Mouse (Mus musculus): ENCODE data around the gene Rab44.

Rab44 gene

DNA sequence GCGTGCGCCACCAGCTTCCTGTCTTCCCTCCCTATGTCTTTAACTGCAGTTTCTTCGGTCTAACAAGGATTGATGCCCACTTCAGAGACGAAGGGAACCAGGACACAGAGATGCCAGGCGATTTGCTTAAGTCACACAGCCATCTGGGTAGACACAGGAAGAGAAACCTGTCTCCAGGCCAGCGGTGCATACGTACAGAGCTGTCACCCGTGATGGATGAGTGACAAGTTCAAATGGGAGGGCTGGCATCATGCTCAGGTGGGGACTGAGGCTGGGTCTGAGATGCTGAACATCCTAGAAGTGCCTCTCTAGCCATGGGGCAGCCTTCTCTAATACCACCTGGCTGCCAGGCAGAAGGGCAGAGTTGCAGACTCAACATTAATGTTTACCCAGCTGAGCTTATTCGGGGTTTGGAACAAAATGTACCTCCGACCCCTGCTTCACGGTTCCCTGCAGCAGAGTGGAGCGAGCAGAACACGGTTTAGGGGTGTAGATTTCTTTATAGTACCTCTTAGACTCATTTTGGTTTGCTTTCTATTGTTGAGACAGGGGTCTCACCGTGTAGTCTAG, 56.6 kb downstream of the Rab44 start:
- no peak for DNase-seq

DNA sequence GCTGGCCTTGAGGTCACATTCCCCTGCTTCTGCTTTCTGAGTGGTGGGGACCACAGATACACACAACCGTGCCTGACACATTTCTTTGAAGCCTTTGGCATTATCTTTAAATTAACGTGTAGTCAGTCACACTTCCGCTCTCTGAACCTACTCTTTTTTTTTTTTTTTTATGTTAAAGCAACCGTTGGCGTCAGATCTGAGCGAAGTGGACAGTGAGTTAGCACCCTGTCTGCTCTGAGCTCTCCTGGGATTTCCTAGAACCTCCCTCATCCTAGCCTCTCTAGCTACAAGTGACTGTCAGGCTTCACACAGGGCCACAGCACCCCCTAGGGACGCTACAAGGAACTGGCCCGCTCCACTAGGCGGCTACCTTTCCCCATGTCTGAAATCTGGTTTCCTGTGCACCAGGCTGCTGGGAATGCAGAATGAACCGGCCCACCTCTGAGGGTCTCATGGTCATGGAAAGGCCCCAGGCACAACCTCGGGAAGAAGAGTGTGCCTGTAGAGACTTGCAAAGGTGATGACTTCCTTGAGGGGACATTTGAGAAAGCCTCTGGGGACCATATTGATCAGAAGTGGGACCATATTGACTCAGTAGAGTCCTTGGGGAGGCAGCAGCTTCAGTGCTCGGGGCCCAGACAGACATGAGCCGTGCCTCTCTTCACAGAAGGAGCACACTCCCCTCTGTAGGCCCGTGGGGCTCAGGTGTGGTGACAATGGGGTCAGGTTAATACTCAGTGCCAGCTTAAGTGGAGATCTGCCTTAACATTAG, 57.2 kb downstream of the Rab44 start:
- peak; percentile 71 for DNase-seq

DNA sequence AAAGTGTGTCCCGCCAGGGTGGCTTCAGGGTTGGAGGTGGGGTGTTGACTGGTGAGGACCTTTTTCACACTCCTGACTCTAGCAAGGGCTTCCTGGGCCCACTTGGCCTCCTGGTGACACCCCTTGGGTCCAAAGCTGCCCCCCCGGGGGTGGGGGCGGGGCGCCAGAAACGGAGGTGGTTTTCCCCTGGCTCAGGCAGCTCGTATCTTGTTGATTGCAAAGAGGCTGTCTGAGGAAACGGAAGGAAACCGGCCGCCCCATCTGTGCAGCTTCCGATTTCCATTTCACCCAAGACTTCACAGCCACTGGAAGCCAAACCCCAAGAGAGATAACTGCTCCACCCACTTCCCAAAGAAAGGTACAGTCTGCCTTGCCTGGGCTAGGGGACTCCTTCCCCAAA, 58.1 kb downstream of the Rab44 start:
- DNase-seq = no peak

DNA sequence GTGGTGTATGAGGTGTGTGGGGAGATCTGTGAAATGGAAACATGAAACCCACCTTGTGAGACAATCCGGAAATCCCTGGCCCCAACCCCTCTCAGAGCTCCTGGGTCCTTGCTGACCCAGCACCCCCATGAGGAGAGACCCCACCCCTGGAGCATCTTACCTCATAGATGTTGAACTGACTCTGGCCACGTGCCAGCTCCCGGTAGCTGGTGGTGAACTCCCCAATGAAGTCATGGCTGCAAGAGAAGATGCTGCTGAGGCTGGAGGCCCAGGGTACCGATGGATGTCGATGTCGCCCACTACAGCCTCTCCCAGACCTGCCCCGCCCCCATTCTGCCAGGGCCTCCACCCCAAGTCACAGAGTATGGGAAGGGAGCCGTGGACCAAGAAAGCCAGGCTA, 59.2 kb downstream of the Rab44 start:
- DNase-seq = no peak

DNA sequence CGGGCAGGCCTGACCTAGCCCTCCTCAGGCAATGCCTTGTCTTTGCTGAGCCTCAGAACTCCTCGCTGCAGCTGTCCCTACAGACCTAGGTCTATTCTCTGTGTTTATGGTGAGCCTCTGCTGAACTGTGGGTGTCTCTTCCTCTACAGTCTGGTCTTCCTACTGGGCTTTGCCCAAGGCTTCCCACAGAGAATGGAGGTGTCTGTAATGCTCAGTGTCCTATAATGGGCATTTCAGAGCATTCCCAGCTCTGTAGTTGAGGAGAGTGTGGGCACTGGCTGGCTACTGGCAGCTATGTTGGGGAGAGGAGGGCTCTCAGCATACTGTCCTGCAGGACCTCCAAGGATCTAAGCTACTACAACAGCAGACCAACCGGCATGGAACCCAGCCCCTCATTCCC, 61.7 kb downstream of the Rab44 start:
- DNase-seq = no peak

DNA sequence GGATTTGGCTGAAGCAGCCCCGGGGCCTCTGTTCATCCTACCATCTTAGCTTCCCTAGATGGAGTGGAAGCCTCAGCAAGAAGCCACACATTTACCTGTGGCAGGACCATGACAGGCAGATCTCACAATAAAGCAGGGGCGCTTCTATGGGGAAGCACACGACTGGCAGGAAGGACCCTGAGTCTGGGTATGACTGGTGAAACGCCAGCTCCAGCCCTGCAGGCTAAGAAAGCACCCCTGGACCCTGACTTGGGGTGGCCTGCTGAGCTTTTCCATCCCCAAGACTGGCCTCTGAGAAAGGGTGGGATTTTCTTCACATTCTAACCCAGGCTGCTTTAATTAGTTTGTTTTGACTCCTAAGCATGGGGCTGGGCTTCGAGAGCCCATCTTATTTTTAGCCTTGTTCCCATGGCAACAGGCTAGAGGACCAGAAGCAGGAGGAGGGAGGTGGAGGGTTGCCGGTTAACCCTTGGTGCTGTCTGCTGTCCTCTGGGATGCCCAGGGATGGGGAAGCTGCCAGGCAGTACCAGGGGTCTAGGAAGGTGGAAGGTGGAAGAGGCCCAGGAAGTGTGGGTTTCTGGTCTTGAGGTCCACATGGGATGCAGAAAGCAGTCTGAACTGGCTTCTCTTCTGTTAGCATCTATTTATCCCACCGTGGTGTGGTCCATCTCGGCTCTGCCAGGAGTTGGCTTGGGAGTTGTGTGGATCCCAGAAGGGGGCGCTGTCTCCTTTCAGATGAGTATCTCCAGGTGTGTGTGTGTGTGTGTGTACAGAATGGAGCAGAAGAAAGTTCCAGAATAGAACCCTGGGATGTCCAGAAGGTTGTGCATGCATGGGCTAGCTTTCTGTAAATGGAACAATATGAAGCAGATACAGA, 62.7 kb downstream of the Rab44 start:
- peak; percentile 37 for DNase-seq

DNA sequence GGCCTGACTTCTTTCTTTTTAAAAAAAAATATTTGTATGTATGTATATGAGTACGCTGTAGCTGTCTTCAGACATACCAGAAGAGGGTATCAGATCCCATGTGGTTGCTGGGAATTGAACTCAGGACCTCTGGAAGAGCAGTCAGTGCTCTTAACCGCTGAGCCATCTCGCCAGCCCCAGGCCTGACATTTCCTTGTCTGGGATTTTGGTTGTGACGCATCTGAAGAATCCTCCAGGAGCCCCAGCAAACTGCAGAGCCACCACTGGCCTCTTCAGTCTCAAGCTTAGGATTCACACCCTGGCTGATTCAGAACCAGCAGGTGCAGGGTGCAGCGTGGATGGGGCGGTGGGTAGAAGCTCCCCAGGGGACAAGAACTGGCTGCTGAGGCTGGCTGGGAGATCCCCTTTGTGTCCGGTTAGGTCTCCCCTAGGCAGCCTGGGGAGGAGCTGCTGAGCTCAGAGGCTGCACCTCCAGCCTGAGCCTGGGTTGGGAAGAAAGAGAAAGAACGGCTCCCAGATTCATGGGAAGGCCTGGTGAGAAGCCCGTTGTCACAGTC, 64.6 kb downstream of the Rab44 start:
- no peak for DNase-seq

DNA sequence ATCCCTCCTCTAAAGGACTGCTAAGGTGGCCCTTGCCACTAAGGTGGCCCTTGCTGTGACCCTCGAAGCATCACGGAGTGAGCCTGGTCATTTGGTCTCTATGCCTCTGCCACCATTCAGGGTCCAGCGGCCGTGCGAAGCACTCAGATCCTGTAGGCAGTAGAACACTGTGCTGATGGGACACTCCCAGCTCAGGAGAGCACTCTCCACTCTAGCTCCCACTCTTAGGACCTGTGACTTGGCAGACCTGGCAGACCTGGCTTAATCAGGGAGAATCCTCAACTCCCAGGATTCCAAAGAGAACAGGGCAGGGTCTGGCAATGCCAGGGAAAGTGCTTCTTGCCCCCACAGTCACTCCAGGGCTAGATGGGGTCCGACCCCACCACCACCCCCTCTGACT, 66.0 kb downstream of the Rab44 start:
- no peak for DNase-seq

DNA sequence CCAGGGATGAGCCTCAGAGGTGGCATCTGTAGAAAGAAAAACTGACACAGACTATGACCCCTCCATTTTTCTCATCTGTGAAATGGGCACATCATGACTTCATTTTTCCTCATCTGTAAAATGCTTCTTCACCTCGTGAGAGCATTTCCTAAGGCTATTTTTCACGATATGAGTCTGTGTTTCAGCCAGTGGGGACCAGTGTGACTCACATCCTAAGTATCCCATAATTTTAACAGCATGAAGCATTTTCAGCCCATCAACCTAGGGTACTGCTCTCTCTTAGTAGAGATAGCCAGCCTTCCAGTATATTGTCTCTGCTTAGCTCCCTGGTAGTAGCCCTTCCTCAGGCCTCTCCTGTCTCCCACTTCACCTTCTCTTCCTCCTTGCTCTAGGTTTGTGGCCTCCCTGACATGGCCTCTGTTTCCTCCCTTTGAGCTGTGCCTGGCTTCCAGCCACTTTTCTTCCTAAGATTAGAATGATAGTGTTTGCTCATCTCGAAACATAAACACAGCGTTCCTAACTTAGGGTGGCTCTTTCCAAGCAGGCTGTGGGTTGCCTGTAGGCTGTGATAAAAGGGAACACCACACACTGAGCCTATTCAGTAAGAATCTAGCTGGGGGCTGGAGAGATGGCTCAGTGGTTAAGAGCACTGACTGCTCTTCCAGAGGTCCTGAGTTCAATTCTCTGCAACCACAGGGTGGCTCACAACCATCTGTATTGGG, 66.6 kb downstream of the Rab44 start:
- no peak for DNase-seq

DNA sequence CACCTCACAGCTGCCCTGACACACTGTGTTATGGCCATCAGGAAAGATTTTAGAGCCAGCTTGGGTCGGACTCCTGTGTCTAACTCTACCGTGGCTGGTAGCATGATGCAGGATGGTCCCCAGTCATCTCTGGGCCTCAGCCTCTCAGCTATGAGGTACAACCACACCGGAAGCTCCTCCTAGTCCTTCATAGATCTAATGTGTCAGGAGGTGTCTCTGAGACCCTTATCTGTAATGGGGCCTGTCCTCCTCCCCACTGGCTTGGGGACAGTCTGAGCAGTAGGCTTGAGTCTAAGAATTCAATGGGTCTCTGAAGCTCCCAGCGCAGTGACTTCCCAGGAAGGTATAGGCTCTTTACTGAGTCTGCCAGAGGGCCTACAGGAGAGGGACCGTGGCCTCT, 67.8 kb downstream of the Rab44 start:
- no peak for DNase-seq

DNA sequence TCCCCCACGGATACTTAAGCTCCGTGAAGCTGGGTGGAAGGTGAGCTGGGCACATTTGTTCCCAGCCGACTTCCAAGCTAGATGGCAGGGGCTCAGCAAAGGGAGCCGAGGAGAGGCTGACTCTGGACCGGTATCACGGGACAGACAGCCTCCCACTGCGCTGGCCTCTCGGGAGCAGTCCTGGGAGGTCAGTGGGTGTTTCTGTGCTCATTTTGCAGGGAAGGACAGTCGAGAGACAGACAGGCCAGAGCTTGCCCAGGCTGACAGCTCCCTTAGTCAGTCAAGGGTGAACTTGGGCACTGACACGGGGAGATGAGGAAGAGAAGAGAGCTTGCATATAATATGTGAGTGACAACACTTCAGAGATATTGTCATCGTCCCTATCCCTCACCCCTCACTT, 69.2 kb downstream of the Rab44 start:
- no peak for DNase-seq

DNA sequence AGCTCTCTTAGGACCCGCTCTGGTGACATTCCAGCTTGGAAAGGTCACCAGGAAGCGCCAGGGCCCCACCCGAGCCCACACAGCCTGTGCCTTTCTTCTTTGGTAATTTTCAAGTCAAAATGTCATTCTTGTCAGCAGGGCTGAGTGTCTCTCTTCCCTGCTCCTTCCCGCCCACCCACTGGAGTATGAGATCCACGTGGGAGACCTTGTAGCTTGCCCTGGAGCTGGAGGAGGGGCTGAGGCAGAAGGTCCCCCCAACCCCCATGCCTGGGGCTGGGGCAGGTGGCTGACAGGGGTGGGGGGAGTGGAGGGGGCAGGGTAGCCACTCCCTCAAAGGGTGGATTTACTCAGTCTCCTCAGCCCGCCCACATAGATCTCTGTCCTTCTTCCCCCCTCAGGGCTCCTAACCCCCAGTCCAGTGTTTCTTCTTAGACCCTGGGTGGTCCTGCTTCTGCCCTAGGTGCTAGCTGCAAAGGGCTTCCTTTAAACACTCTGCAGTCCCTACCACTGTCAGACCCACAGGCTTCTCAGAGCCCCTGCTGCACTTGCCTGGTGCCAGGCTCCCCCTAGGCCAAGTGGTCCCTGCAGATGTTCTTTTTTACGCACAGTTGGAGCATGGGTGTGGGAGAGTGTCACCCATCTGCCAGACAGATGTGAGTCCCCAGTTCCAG, 71.6 kb downstream of the Rab44 start:
- DNase-seq = no peak

DNA sequence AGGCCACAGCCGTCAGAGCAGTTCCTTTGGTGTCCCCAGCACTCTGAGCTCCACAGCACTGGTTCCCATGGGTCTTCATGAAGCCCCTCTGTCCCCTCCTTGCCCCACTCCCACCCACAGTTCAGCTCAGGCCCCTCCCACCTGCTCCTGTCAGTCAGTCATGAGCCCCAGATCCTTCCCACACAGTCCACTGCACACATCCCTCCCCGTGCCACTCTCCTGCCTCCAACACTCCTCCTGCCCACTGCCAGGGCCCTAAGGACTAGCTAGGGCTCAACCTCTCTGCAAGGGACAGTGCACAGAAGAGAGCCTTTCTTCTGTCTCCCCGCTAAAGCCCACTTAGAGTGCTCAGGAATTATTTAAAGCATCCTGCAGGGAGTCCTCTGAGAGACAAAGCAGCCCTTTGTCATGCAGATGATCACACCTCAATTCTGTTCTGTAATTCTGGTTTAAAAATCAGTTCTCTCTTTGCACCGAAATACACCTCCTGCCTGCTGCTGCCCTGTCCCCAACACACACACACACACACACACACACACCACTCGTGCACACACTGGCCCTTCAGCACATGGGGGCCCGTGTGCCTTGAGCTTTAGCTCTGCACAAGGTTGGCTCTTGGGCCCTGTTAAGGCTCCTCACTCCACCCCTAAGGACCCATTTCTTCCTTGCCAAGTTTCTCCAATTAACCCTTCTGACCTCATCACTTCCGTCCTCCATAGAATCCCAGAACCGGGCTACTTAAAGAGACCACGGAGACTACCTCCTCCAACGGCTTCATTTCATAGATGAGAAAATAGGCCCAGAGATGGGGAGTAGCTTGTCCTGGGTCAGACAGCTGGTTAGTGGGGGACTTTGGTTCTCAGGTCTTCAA, 73.3 kb downstream of the Rab44 start:
- no peak for DNase-seq

DNA sequence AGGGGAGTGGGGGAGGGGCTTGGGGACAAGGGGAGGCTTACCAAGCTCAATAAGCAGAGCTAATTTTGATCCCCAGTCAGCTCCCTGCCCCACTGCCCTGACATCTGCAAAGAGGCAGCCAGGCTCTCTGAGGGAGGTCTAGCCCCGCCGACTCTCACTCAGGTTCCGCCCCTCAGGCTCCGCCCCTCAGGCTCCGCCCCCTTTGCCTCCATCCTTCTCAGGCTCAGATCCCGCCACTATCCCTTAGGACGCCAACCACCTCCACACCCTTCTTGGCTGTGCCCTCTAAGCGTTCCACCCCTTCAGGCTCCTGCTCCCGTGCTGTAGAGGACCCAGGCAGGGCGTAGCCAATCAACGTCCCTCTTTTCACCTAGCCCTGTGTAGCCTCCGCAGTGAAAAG, 75.0 kb downstream of the Rab44 start:
- no peak for DNase-seq

DNA sequence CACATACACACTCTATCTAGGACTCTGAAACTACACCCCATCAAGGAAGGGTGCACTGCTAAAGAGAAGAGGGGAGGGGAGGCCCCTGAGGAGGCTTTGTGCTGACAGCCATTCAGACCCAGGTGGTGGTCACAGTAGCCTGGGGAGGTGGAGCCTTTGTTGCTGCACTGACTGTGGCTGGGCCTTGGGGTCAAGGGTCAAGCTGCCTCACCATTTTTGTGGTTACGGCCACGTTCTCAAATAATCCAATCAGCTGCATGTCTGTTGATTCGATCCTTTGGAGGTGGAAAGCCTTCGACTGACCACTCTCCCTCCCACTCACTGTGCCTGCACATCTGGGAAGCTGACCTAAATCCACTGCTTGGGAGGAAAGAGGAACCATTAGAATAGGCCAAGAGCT, 81.6 kb downstream of the Rab44 start:
- DNase-seq = no peak

All from cerebellum, adult 8-10 months (tissue).